Mouse (Mus musculus): Measurements from ENCODE around the gene Rnh1. TPM values are rescaled to one million over a fixed set of nuclear protein-coding genes. Genes with fewer than 3 reads are reported as not detected.
A peak's percentile ranks its signal among the peaks of the same experiment; 100 is the strongest.

Gene Rnh1
- total and polyA plus RNA-seq, 3 experiments: 71.4 to 94.5 TPM; not detected in 1

DNA sequence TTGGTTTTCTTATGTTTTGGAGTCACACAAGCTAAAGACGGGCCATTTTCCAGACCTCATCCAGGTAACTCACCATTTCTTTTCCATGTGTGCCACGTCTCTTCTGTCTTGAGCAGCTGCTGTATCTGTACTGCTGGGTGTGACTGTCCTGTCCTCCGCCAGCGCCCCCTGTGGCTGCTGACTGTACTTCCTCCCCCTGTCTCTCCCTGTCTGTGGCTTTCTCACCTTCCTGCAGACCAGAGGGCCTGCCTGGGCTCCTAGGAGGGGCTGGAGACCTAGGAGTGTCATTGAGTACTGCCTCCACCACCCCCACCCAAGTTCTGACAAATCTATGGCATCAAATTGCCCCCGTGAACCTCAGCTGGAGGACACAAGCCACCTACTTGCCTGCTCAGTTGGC lies 29.5 kb downstream of the Rnh1 start:
- TF ChIP-seq POLR2AphosphoS5 (IDR thresholded peaks at IDR 0.05; ENCODE audit: borderline replicate concordance, low read depth, low read length) (no peak), USF1 (IDR thresholded peaks at IDR 0.05; ENCODE audit: low read depth, low read length) (no peak), ZNF384 (IDR thresholded peaks at IDR 0.05; ENCODE audit: low read depth, low read length) (0 out of 2 replicates have a peak, but pooled peaks have one; percentile 37), CTCF (IDR thresholded peaks at IDR 0.05 in 2 of 3, conservative IDR thresholded peaks at IDR 0.05 in 1 of 3; ENCODE audit: control insufficient read depth in 1 of 3, insufficient read depth in 1 of 3, low read depth in 2 of 3, low read length in 3 of 3, poor library complexity in 1 of 3, severe bottlenecking in 1 of 3) (peak; percentile 72 to 84 (median 75)), SMC3 (IDR thresholded peaks at IDR 0.05; ENCODE audit: low read depth, low read length) (peak; percentile 21; the same call in 1 of the 2 replicates), SIN3A (IDR thresholded peaks at IDR 0.05; ENCODE audit: low read length) (peak; percentile 42; the same call in 1 of the 2 replicates), GABPA (IDR thresholded peaks at IDR 0.05; ENCODE audit: low read depth, low read length) (no peak), MAZ (IDR thresholded peaks at IDR 0.05; ENCODE audit: low read depth, low read length) (0 out of 2 replicates have a peak, but pooled peaks have one; percentile 34)
- Histone ChIP-seq H3K4me3 (ENCODE audit: control insufficient read depth in 1 of 2, insufficient read depth in 1 of 2, low read depth in 2 of 2, low read length in 2 of 2) (no peak overlapping the region), H3K27me3 (ENCODE audit: control insufficient read depth in 1 of 2, insufficient read depth in 2 of 2, low read length in 2 of 2) (no peaks in the 10 kb centered on the region), H3K79me2 (ENCODE audit: control insufficient read depth, insufficient read depth, low read length, poor library complexity) (no peaks in the 10 kb centered on the region), H3K9ac (ENCODE audit: control insufficient read depth, low read depth, low read length, poor library complexity, severe bottlenecking) (no peak overlapping the region), H3K36me3 (ENCODE audit: control insufficient read depth in 1 of 2, insufficient read depth in 2 of 2, low read length in 2 of 2) (peaks cover 6 to 27% of the 10 kb centered on the region in 2 experiments), H3K9me3 (replicated peaks; ENCODE audit: insufficient read depth, low read length) (no peaks in the 10 kb centered on the region), H3K27ac (ENCODE audit: control insufficient read depth, low read depth, low read length) (no peak overlapping the region), H3K4me1 (ENCODE audit: control insufficient read depth in 1 of 2, insufficient read depth in 2 of 2, low read length in 2 of 2) (peaks cover 35 to 42% of the 10 kb centered on the region in 2 experiments)
- peak; percentile 75 for DNase-seq (ENCODE audit: low read depth, low spot score)

- TF ChIP-seq POLR2A (IDR thresholded peaks at IDR 0.05; ENCODE audit: control insufficient read depth in 1 of 2, insufficient read depth in 1 of 2, low read depth in 1 of 2, low read length in 2 of 2, poor library complexity in 1 of 2) (no peak), USF2 (IDR thresholded peaks at IDR 0.05; ENCODE audit: borderline replicate concordance in 1 of 2, insufficient read depth in 1 of 2, low read depth in 1 of 2, low read length in 2 of 2) (no peak), MAFK (IDR thresholded peaks at IDR 0.05; ENCODE audit: borderline replicate concordance, low read depth, low read length) (no peak), JUND (IDR thresholded peaks at IDR 0.05; ENCODE audit: low read depth, low read length) (no peak), TCF12 (IDR thresholded peaks at IDR 0.05; ENCODE audit: low read depth, low read length) (peak; percentile 90), ZNF384 (IDR thresholded peaks at IDR 0.05; ENCODE audit: low read depth, low read length) (peak; percentile 96), ZMIZ1 (IDR thresholded peaks at IDR 0.05; ENCODE audit: low read depth, low read length) (0 out of 2 replicates have a peak, but pooled peaks have one; percentile 35), EP300 (IDR thresholded peaks at IDR 0.05; ENCODE audit: low read depth in 1 of 2, low read length in 2 of 2) (peak; percentile 83 to 89), USF1 (IDR thresholded peaks at IDR 0.05; ENCODE audit: low read depth, low read length) (no peak), RCOR1 (IDR thresholded peaks at IDR 0.05; ENCODE audit: low read depth, low read length) (peak; percentile 45; the same call in 1 of the 2 replicates), NRF1 (IDR thresholded peaks at IDR 0.05; ENCODE audit: insufficient read depth, low read depth, low read length, poor library complexity, severe bottlenecking) (no peak), KAT2A (conservative IDR thresholded peaks at IDR 0.05; ENCODE audit: low read depth, low read length) (no peak), GATA1 (IDR thresholded peaks at IDR 0.05; ENCODE audit: low read depth, low read length) (peak; percentile 87), MYB (IDR thresholded peaks at IDR 0.05; ENCODE audit: low read depth, low read length) (no peak), SIN3A (IDR thresholded peaks at IDR 0.05; ENCODE audit: low read length) (peak; percentile 33; the same call in 1 of the 2 replicates), TAL1 (IDR thresholded peaks at IDR 0.05; ENCODE audit: low read length) (peak; percentile 59), MEF2A (IDR thresholded peaks at IDR 0.05; ENCODE audit: extremely low read depth, insufficient replicate concordance, low read depth, low read length, poor library complexity, severe bottlenecking) (no peak), ETS1 (IDR thresholded peaks at IDR 0.05; ENCODE audit: low read depth, low read length) (peak; percentile 57; the same call in 1 of the 2 replicates)
- Histone ChIP-seq H3K36me3 (ENCODE audit: control insufficient read depth in 1 of 2, insufficient read depth in 2 of 2, low read length in 2 of 2) (peaks cover 7 to 14% of the 10 kb centered on the region in 2 experiments), H3K4me3 (ENCODE audit: control insufficient read depth in 1 of 2, insufficient read depth in 1 of 2, low read depth in 2 of 2, low read length in 2 of 2) (no peak overlapping the region), H3K79me2 (ENCODE audit: control insufficient read depth, insufficient read depth, low read length, poor library complexity) (no peaks in the 10 kb centered on the region), H3K4me1 (ENCODE audit: control insufficient read depth in 1 of 2, insufficient read depth in 2 of 2, low read length in 2 of 2) (peaks cover 24 to 27% of the 10 kb centered on the region in 2 experiments), H3K9me3 (replicated peaks; ENCODE audit: insufficient read depth, low read length) (no peaks in the 10 kb centered on the region), H3K9ac (ENCODE audit: control insufficient read depth, low read depth, low read length, poor library complexity, severe bottlenecking) (no peak overlapping the region), H3K27me3 (ENCODE audit: control insufficient read depth in 1 of 2, insufficient read depth in 2 of 2, low read length in 2 of 2) (no peaks in the 10 kb centered on the region), H3K27ac (ENCODE audit: control insufficient read depth, low read depth, low read length) (peak overlapping the region; percentile 44)
- DNase-seq (ENCODE audit: low read depth, low spot score): peak; percentile 54
Measured at GRCm38 (mm10) chr7:141141326-141141725, 31.3 kb downstream of the Rnh1 start.

Data from MEL (cell line).